Comparison of ENCODE assay signal across 11 mouse cellular contexts in the genomic region with DNA sequence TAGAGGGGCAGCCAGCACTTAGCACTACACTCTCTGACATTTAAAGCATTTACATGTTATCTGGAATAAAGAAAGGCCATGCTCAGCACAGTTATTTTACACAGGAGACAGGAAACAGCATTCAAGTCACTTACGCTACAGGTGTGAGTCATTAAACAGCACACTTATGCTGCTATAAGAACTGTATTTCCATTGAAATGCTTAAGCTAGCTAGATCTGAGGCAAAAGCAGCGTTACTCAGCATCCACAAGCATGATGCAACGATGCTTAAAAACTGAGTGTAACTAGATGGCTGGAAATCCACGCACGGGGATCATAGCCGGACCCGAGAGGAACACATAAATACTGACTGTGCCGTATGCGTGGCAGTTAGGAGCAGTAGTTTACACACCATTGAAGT.
DNase-seq lines count a peak whose midpoint lies in the region; ATAC-seq and TF ChIP-seq lines count a peak whose summit lies in the region.
"Had no signal": no experiment of that assay in that cellular context is flagged by ENCODE, and none has a peak within 500 bp of the region (broad histone marks: within the 10 kb centered on the region; RNA-seq: fewer than 3 reads in every experiment).

No protein-coding gene starts in this region.

- no peaks in the 10 kb centered on the region for H3K27me3 ChIP-seq in heart, adult 2 months (ENCODE audit: control insufficient read depth, insufficient read depth, low read length)
- no peaks in the 10 kb centered on the region for H3K27me3 ChIP-seq in heart, embryonic 11.5 days (ENCODE audit: control insufficient read depth, insufficient read depth, low read length)
- no peaks in the 10 kb centered on the region for H3K27me3 ChIP-seq in spleen, adult 2 months (ENCODE audit: control insufficient read depth, insufficient read depth, low read length)
- H3K27me3 ChIP-seq in stomach, embryonic 14.5 days (ENCODE audit: control insufficient read depth, insufficient read depth, low read length), result no peaks in the 10 kb centered on the region

- WGBS in heart, adult 2 months, result 79% methylated on average over 9 of the region's 9 CpGs
- WGBS in heart, embryonic 11.5 days (ENCODE audit: insufficient replicate concordance), result 81% methylated on average over 9 of the region's 9 CpGs
- WGBS in spleen, adult 2 months, result 26% methylated on average over 9 of the region's 9 CpGs
- WGBS in stomach, embryonic 14.5 days, result 72% methylated on average over 9 of the region's 9 CpGs

- H3K9ac ChIP-seq in heart, adult 2 months (ENCODE audit: low read depth, low read length), result peak overlapping the region; percentile 11; the same call in 1 of the 2 replicates
- no peak overlapping the region for H3K9ac ChIP-seq in heart, embryonic 11.5 days (ENCODE audit: low read depth, low read length)
- H3K9ac ChIP-seq in stomach, embryonic 14.5 days (replicated peaks; ENCODE audit: low read depth, low read length), result no peak overlapping the region

- no peak for ATAC-seq in heart, embryonic 11.5 days (replicated peaks; ENCODE audit: insufficient number of reproducible peaks, low FRiP score, low TSS enrichment)
- peak; percentile 30 for ATAC-seq in inflammation-experienced regulatory T-cells, adult 6 months
- no peak for ATAC-seq in stomach, embryonic 14.5 days (ENCODE audit: insufficient number of reproducible peaks, insufficient read depth, low FRiP score, low read depth)

- TF ChIP-seq CTCF in heart, adult 2 months (IDR thresholded peaks at IDR 0.05), result no peak
- TF ChIP-seq CTCF in spleen, adult 2 months (IDR thresholded peaks at IDR 0.05; ENCODE audit: extremely low read depth, insufficient read depth, insufficient read length, insufficient replicate concordance), result no peak

- no peak for TF ChIP-seq POLR2A in heart, adult 2 months (IDR thresholded peaks at IDR 0.05; ENCODE audit: insufficient read depth, low read depth, low read length)
- TF ChIP-seq POLR2A in spleen, adult 2 months (IDR thresholded peaks at IDR 0.05; ENCODE audit: low read depth, low read length), result no peak

- H3K4me3 ChIP-seq in heart, adult 2 months, result no peak overlapping the region; the same call in 1 of the 2 replicates
- no peak overlapping the region for H3K4me3 ChIP-seq in heart, embryonic 11.5 days (ENCODE audit: low read depth, low read length)
- H3K4me3 ChIP-seq in spleen, adult 2 months (ENCODE audit: extremely low read depth, insufficient read depth, insufficient read length), result peak overlapping the region; percentile 2; the same call in 1 of the 2 replicates
- H3K4me3 ChIP-seq in stomach, embryonic 14.5 days (ENCODE audit: low read depth, low read length), result no peak overlapping the region

- no peak for TF ChIP-seq EP300 in heart, adult 2 months (IDR thresholded peaks at IDR 0.05; ENCODE audit: insufficient read depth, low read depth, low read length)

- H3K36me3 ChIP-seq in heart, adult 2 months (ENCODE audit: control insufficient read depth, insufficient read depth, low read length), result peaks cover 30% of the 10 kb centered on the region
- peaks cover 14% of the 10 kb centered on the region for H3K36me3 ChIP-seq in heart, embryonic 11.5 days (ENCODE audit: control insufficient read depth, insufficient read depth, low read length)
- H3K36me3 ChIP-seq in spleen, adult 2 months (ENCODE audit: control insufficient read depth, insufficient read depth, low read length), result peaks cover 34% of the 10 kb centered on the region
- H3K36me3 ChIP-seq in stomach, embryonic 14.5 days (ENCODE audit: control insufficient read depth, insufficient read depth, low read length), result peaks cover 53% of the 10 kb centered on the region

- no peaks in the 10 kb centered on the region for H3K79me2 ChIP-seq in heart, adult 2 months (replicated peaks; ENCODE audit: control insufficient read depth, insufficient read depth, low read length)

- DNase-seq in heart, adult 2 months, result no peak
- DNase-seq in spleen, adult 2 months (ENCODE audit: low read depth in 1 of 2, low spot score in 2 of 2), result no peak
- DNase-seq in spleen, postnatal 4 days (ENCODE audit: low spot score in 2 of 2), result no peak
- no peak for DNase-seq in frontal cortex, adult 2 months (ENCODE audit: extremely low spot score in 1 of 2, low spot score in 1 of 2)
- no peak for DNase-seq in retina, embryonic 14.5 days (ENCODE audit: low spot score)
- DNase-seq: gastrocnemius, postnatal 10 days; kidney, adult 8-10 months; thymus, postnatal 14 days had no signal

- intact Hi-C loops in heart, adult 2 months (cut with DNase I), result loop anchor here (2.0 kb wide), 1 partner anchor 84 kb away; the partner anchor contains the start of gene Nfkb1

- H3K4me1 ChIP-seq in heart, adult 2 months (ENCODE audit: control insufficient read depth, insufficient read depth, low read length), result peaks cover 11% of the 10 kb centered on the region
- H3K4me1 ChIP-seq in heart, embryonic 11.5 days (ENCODE audit: control insufficient read depth, insufficient read depth, low read length), result peaks cover 41% of the 10 kb centered on the region
- peaks cover 27% of the 10 kb centered on the region; the same call in 1 of the 2 replicates for H3K4me1 ChIP-seq in spleen, adult 2 months (ENCODE audit: control insufficient read depth, insufficient read depth, insufficient read length)
- H3K4me1 ChIP-seq in stomach, embryonic 14.5 days (ENCODE audit: control insufficient read depth, insufficient read depth, low read length), result 0 out of 2 replicates have a peak, but pooled peaks cover 13% of the 10 kb centered on the region

- no peak overlapping the region for H3K4me2 ChIP-seq in heart, embryonic 11.5 days
- H3K4me2 ChIP-seq in stomach, embryonic 14.5 days (replicated peaks; ENCODE audit: low read depth, low read length), result no peak overlapping the region

- no peaks in the 10 kb centered on the region for H3K9me3 ChIP-seq in heart, embryonic 11.5 days (replicated peaks; ENCODE audit: control insufficient read depth, low read length)
- no peaks in the 10 kb centered on the region for H3K9me3 ChIP-seq in stomach, embryonic 14.5 days (ENCODE audit: control insufficient read depth, low read depth, low read length)

- H3K27ac ChIP-seq in heart, adult 2 months, result peak overlapping the region; percentile 84
- no peak overlapping the region for H3K27ac ChIP-seq in heart, embryonic 11.5 days (ENCODE audit: low read depth, low read length)
- peak overlapping the region; percentile 34 for H3K27ac ChIP-seq in spleen, adult 2 months (ENCODE audit: insufficient read depth, low read length)
- peak overlapping the region; percentile 33; the same call in 1 of the 2 replicates for H3K27ac ChIP-seq in stomach, embryonic 14.5 days (ENCODE audit: low read length)
